Comparison of ENCODE assay signal across 8 mouse cellular contexts in genomic region chr11:60976742-60977141, GRCm38 (mm10). TPM values are rescaled to one million over a fixed set of nuclear protein-coding genes. Genes with fewer than 3 reads are reported as not detected.
DNase-seq lines count a peak whose midpoint lies in the region; ATAC-seq and TF ChIP-seq lines count a peak whose summit lies in the region.
"Had no signal": no experiment of that assay in that cellular context is flagged by ENCODE, and none has a peak within 500 bp of the region (broad histone marks: within the 10 kb centered on the region; RNA-seq: fewer than 3 reads in every experiment).

No protein-coding gene starts in this region.

- H3K36me3 ChIP-seq in lung, embryonic 14.5 days (ENCODE audit: insufficient read depth), result no peaks in the 10 kb centered on the region
- H3K36me3 ChIP-seq: hindbrain, embryonic 15.5 days had no signal

- H3K4me2 ChIP-seq in lung, embryonic 14.5 days, result no peak overlapping the region
- H3K4me2 ChIP-seq: hindbrain, embryonic 15.5 days had no signal

- no peak overlapping the region for H3K9ac ChIP-seq in lung, embryonic 14.5 days
- H3K9ac ChIP-seq: hindbrain, embryonic 15.5 days had no signal

- H3K4me1 ChIP-seq in lung, embryonic 14.5 days (ENCODE audit: insufficient read depth), result no peaks in the 10 kb centered on the region
- H3K4me1 ChIP-seq: hindbrain, embryonic 15.5 days had no signal

- peak; percentile 7 to 8 for DNase-seq in spleen, postnatal 36 days (ENCODE audit: low spot score in 2 of 2)
- DNase-seq in spleen, adult 18-20 months, result no peak
- peak; percentile 33 for DNase-seq in fat pad, adult 2 months (ENCODE audit: extremely low read depth, low read depth, low spot score)
- DNase-seq in lung, embryonic 14.5 days, result peak; percentile 28
- DNase-seq in urinary bladder, postnatal 10 days (ENCODE audit: low spot score), result no peak
- no peak for DNase-seq in adrenal gland, postnatal 14 days

- 26% methylated on average over 8 of the region's 8 CpGs for WGBS in lung, embryonic 14.5 days

- H3K4me3 ChIP-seq in lung, embryonic 14.5 days (ENCODE audit: low read depth, low read length), result no peak overlapping the region
- H3K4me3 ChIP-seq: hindbrain, embryonic 15.5 days had no signal

- no peak overlapping the region for H3K27ac ChIP-seq in lung, embryonic 14.5 days (ENCODE audit: low read depth)
- H3K27ac ChIP-seq: hindbrain, embryonic 15.5 days had no signal

- H3K27me3 ChIP-seq in lung, embryonic 14.5 days (ENCODE audit: insufficient read depth, low read length), result no peaks in the 10 kb centered on the region
- H3K27me3 ChIP-seq: hindbrain, embryonic 15.5 days had no signal

- H3K9me3 ChIP-seq in lung, embryonic 14.5 days (ENCODE audit: low read depth, low read length), result no peaks in the 10 kb centered on the region
- H3K9me3 ChIP-seq: hindbrain, embryonic 15.5 days had no signal

- ATAC-seq in lung, embryonic 14.5 days (ENCODE audit: insufficient read depth), result no peak
- ATAC-seq in frontal cortex, adult (ENCODE audit: low TSS enrichment), result no peak

- no peak; the same call in 1 of the 2 replicates for TF ChIP-seq CTCF in lung, embryonic 14.5 days (IDR thresholded peaks at IDR 0.05; ENCODE audit: low read depth)

RNA-seq across cellular contexts. Expression of gene Map2k3, which starts 44.9 kb away (rescaled TPM):
- 100.0 and 102 TPM in 2 replicates for polyA plus RNA-seq in lung, embryonic 14.5 days (2014; fragmentation: Nextera tagmentation; extraction: Ambion mirVana)
- 70.0 and 74.3 TPM in 2 replicates for total RNA-seq in adrenal gland, postnatal 14 days (2021)

RNA-seq across cellular contexts. Expression of gene Kcnj12, which starts 45.6 kb away (rescaled TPM):
- polyA plus RNA-seq in lung, embryonic 14.5 days (2014; fragmentation: Nextera tagmentation; extraction: Ambion mirVana), result 0.26 and 0.30 TPM in 2 replicates
- total RNA-seq in adrenal gland, postnatal 14 days (2021), result 1.5 and 1.6 TPM in 2 replicates

Comparison
In these comparisons a context has a peak if more than half of its experiments do, and no peak if none do; other contexts are left out.
1. DNase-seq: peak in spleen, postnatal 36 days (2 of 2), fat pad, adult 2 months (single experiment) and lung, embryonic 14.5 days (single experiment); none in spleen, adult 18-20 months (0 of 2), urinary bladder, postnatal 10 days (single experiment) and adrenal gland, postnatal 14 days (single experiment).